In genomic region chr6:52045517-52045916, GRCm38 (mm10) we compare ENCODE assay signal across 10 mouse cellular contexts. TPM values are rescaled to one million over a fixed set of nuclear protein-coding genes. Genes with fewer than 3 reads are reported as not detected.
DNase-seq lines count a peak whose midpoint lies in the region; ATAC-seq and TF ChIP-seq lines count a peak whose summit lies in the region.
"Had no signal": no experiment of that assay in that cellular context is flagged by ENCODE, and none has a peak within 500 bp of the region (broad histone marks: within the 10 kb centered on the region; RNA-seq: fewer than 3 reads in every experiment).

No protein-coding gene starts in this region.

- no peak overlapping the region for H3K4me2 ChIP-seq in forebrain, embryonic 11.5 days (ENCODE audit: low read depth, low read length, severe bottlenecking)
- no peak overlapping the region for H3K4me2 ChIP-seq in forebrain, embryonic 14.5 days (ENCODE audit: low read length)
- no peak overlapping the region for H3K4me2 ChIP-seq in liver, embryonic 11.5 days

- H3K27ac ChIP-seq in forebrain, embryonic 11.5 days (ENCODE audit: low read depth, low read length): no peak overlapping the region
- H3K27ac ChIP-seq in forebrain, embryonic 14.5 days (ENCODE audit: low read depth, low read length): no peak overlapping the region
- no peak overlapping the region for H3K27ac ChIP-seq in liver, adult 2 months (replicated peaks; ENCODE audit: insufficient read depth, low read depth, low read length)
- H3K27ac ChIP-seq in liver, embryonic 11.5 days (ENCODE audit: low read depth, low read length): no peak overlapping the region

- ATAC-seq in forebrain, embryonic 11.5 days (replicated peaks; ENCODE audit: low FRiP score): no peak
- no peak for ATAC-seq in forebrain, embryonic 14.5 days
- no peak for ATAC-seq in liver, embryonic 11.5 days (replicated peaks; ENCODE audit: low FRiP score)
- ATAC-seq: intestine, embryonic 16.5 days had no signal

- peak; percentile 62 for TF ChIP-seq CTCF in liver, adult 2 months (IDR thresholded peaks at IDR 0.05; ENCODE audit: low read depth, low read length)

- peak; percentile 53 for DNase-seq in forebrain, embryonic 11.5 days (ENCODE audit: low spot score)
- DNase-seq in forebrain, embryonic 14.5 days (ENCODE audit: low spot score): no peak
- DNase-seq in liver, adult 2 months (ENCODE audit: extremely low read depth, low read depth, low spot score): no peak
- DNase-seq in liver, embryonic 11.5 days (ENCODE audit: low spot score): no peak
- DNase-seq in adrenal gland, postnatal 14 days: peak; percentile 73
- DNase-seq in retina, embryonic 14.5 days (ENCODE audit: low spot score): peak; percentile 25
- DNase-seq in spleen, postnatal 14 days (ENCODE audit: low spot score in 2 of 2): no peak
- DNase-seq in embryo, embryonic 9.5 days (ENCODE audit: extremely low spot score): no peak
- DNase-seq: cerebellum, postnatal 36 days had no signal

- no peak for TF ChIP-seq POLR2A in liver, adult 2 months (IDR thresholded peaks at IDR 0.05; ENCODE audit: extremely low read depth, insufficient read depth, low read length)

- no peak overlapping the region for H3K4me3 ChIP-seq in forebrain, embryonic 11.5 days (ENCODE audit: low read depth, low read length)
- no peak overlapping the region for H3K4me3 ChIP-seq in forebrain, embryonic 14.5 days (ENCODE audit: low read depth, low read length)
- no peak overlapping the region for H3K4me3 ChIP-seq in liver, adult 2 months (ENCODE audit: insufficient read depth, low read depth, low read length)
- no peak overlapping the region for H3K4me3 ChIP-seq in liver, embryonic 11.5 days (ENCODE audit: low read depth, low read length)

- H3K36me3 ChIP-seq in forebrain, embryonic 11.5 days (ENCODE audit: control insufficient read depth, insufficient read depth, low read length): no peaks in the 10 kb centered on the region
- no peaks in the 10 kb centered on the region for H3K36me3 ChIP-seq in forebrain, embryonic 14.5 days (ENCODE audit: control insufficient read depth, insufficient read depth, low read length)
- no peaks in the 10 kb centered on the region for H3K36me3 ChIP-seq in liver, adult 2 months (ENCODE audit: control insufficient read depth, insufficient read depth, low read length)
- H3K36me3 ChIP-seq in liver, embryonic 11.5 days (ENCODE audit: control insufficient read depth, insufficient read depth, low read length): no peaks in the 10 kb centered on the region

- H3K9me3 ChIP-seq in forebrain, embryonic 11.5 days (ENCODE audit: control insufficient read depth, low read length): no peaks in the 10 kb centered on the region
- H3K9me3 ChIP-seq in forebrain, embryonic 14.5 days (replicated peaks; ENCODE audit: control insufficient read depth, low read length): no peaks in the 10 kb centered on the region
- H3K9me3 ChIP-seq in liver, embryonic 11.5 days (ENCODE audit: control insufficient read depth, low read length): no peaks in the 10 kb centered on the region

- no peaks in the 10 kb centered on the region for H3K79me2 ChIP-seq in liver, adult 2 months (ENCODE audit: control insufficient read depth, insufficient read depth, low read length)

- H3K4me1 ChIP-seq in forebrain, embryonic 11.5 days (replicated peaks; ENCODE audit: control insufficient read depth, insufficient read depth, low read length): no peaks in the 10 kb centered on the region
- no peaks in the 10 kb centered on the region for H3K4me1 ChIP-seq in forebrain, embryonic 14.5 days (ENCODE audit: control insufficient read depth, insufficient read depth, low read length)
- H3K4me1 ChIP-seq in liver, adult 2 months (ENCODE audit: control insufficient read depth, insufficient read depth, low read length): no peaks in the 10 kb centered on the region
- no peaks in the 10 kb centered on the region for H3K4me1 ChIP-seq in liver, embryonic 11.5 days (replicated peaks; ENCODE audit: control insufficient read depth, insufficient read depth, low read length)

- H3K27me3 ChIP-seq in forebrain, embryonic 11.5 days (ENCODE audit: control insufficient read depth, insufficient read depth, low read length): no peaks in the 10 kb centered on the region
- no peaks in the 10 kb centered on the region for H3K27me3 ChIP-seq in forebrain, embryonic 14.5 days (replicated peaks; ENCODE audit: control insufficient read depth, insufficient read depth, low read length)
- no peaks in the 10 kb centered on the region for H3K27me3 ChIP-seq in liver, adult 2 months (ENCODE audit: control insufficient read depth, insufficient read depth, low read length)
- no peaks in the 10 kb centered on the region for H3K27me3 ChIP-seq in liver, embryonic 11.5 days (replicated peaks; ENCODE audit: control insufficient read depth, insufficient read depth, low read length)

- 44% methylated on average over 5 of the region's 5 CpGs for WGBS in forebrain, embryonic 11.5 days
- 51% methylated on average over 5 of the region's 5 CpGs for WGBS in forebrain, embryonic 14.5 days
- 60% methylated on average over 5 of the region's 5 CpGs for WGBS in liver, adult 2 months
- 58% methylated on average over 5 of the region's 5 CpGs for WGBS in liver, embryonic 11.5 days

- H3K9ac ChIP-seq in forebrain, embryonic 11.5 days (ENCODE audit: low read length): no peak overlapping the region
- no peak overlapping the region for H3K9ac ChIP-seq in forebrain, embryonic 14.5 days (ENCODE audit: low read length)
- no peak overlapping the region for H3K9ac ChIP-seq in liver, adult 2 months (ENCODE audit: low read depth, low read length)
- H3K9ac ChIP-seq in liver, embryonic 11.5 days (ENCODE audit: low read depth, low read length): no peak overlapping the region

RNA-seq across cellular contexts. Expression of gene Skap2, which starts 33.2 kb away (rescaled TPM):
- polyA plus RNA-seq in forebrain, embryonic 11.5 days (2014; fragmentation: Nextera tagmentation; extraction: Ambion mirVana): 6.1 and 7.7 TPM in 2 replicates
- polyA plus RNA-seq in forebrain, embryonic 14.5 days (2014; fragmentation: Nextera tagmentation; extraction: Ambion mirVana): 5.7 and 7.3 TPM in 2 replicates
- 12.8 and 15.6 TPM in 2 replicates for total RNA-seq in liver, adult 2 months (2014; rRNA removed)
- polyA plus RNA-seq in liver, adult 2 months (2012; rRNA removed): 3.9 and 4.0 TPM in 2 replicates
- 33.9 and 35.5 TPM in 2 replicates for polyA plus RNA-seq in liver, embryonic 11.5 days (2014; fragmentation: Nextera tagmentation; extraction: Ambion mirVana)
- 41.1 and 46.0 TPM in 2 replicates for total RNA-seq in adrenal gland, postnatal 14 days (2021)

Comparison
In these comparisons a context has a peak if more than half of its experiments do, and no peak if none do; other contexts are left out.
1. DNase-seq: peak in forebrain, embryonic 11.5 days (single experiment), adrenal gland, postnatal 14 days (single experiment) and retina, embryonic 14.5 days (single experiment); none in forebrain, embryonic 14.5 days (single experiment), liver, adult 2 months (single experiment), liver, embryonic 11.5 days (single experiment), spleen, postnatal 14 days (0 of 2) and embryo, embryonic 9.5 days (single experiment).